Mouse (Mus musculus) MEL (cell line): Measurements from ENCODE around the gene Nexn. TPM values are rescaled to one million over a fixed set of nuclear protein-coding genes. Genes with fewer than 3 reads are reported as not detected.

ENCODE experiments used
- DNase-seq: peaks from one replicate; pipeline ENCODE4 v3.0.0; 2011; ENCODE audit warnings: low read depth, low spot score
- H3K27ac ChIP-seq: 2 replicates; pipeline ENCODE4 v1.5.1; 2012; ENCODE audit warnings: low read depth, mild to moderate bottlenecking, control low read depth, low read length, moderate library complexity; ENCODE audit not compliant: control insufficient read depth
- H3K27me3 ChIP-seq, 2 experiments: fragments of 150-350 bp in 1 of 2; sonication (generic) in 1 of 2; 2 replicates each; pipeline ENCODE4 v1.6.1; 2012; ENCODE audit warnings: low read length in 2 of 2, mild to moderate bottlenecking in 2 of 2, improper control_type of control experiment in 1 of 2, moderate library complexity in 1 of 2; ENCODE audit not compliant: insufficient read depth in 2 of 2, control insufficient read depth in 1 of 2
- H3K36me3 ChIP-seq, 2 experiments: 2 replicates each; pipeline ENCODE4 v1.6.1; 2012 to 2014; ENCODE audit warnings: low read length in 2 of 2, improper control_type of control experiment in 1 of 2, inconsistent platforms in 1 of 2, mild to moderate bottlenecking in 1 of 2; ENCODE audit not compliant: insufficient read depth in 2 of 2, control insufficient read depth in 1 of 2
- H3K4me1 ChIP-seq, 2 experiments: fragments of 150-350 bp in 1 of 2; sonication (generic) in 1 of 2; 2 replicates each; pipeline ENCODE4 v1.6.1; 2012; ENCODE audit warnings: low read length in 2 of 2, improper control_type of control experiment in 1 of 2, mild to moderate bottlenecking in 1 of 2; ENCODE audit not compliant: insufficient read depth in 2 of 2, control insufficient read depth in 1 of 2
- H3K4me3 ChIP-seq, 2 experiments: fragments of 150-350 bp in 1 of 2; sonication (generic) in 1 of 2; 2 replicates each; pipeline ENCODE4 v1.5.1; 2012; ENCODE audit warnings: low read depth in 2 of 2, low read length in 2 of 2, mild to moderate bottlenecking in 2 of 2, moderate library complexity in 2 of 2, control low read depth in 1 of 2, improper control_type of control experiment in 1 of 2; ENCODE audit not compliant: control insufficient read depth in 1 of 2, insufficient read depth in 1 of 2
- H3K79me2 ChIP-seq: 2 replicates; pipeline ENCODE4 v1.6.1; 2012; ENCODE audit warnings: mild to moderate bottlenecking, low read length, moderate library complexity; ENCODE audit not compliant: control insufficient read depth, poor library complexity, insufficient read depth
- H3K9ac ChIP-seq: 2 replicates; pipeline ENCODE4 v1.6.1; 2012; ENCODE audit warnings: low read depth, mild to moderate bottlenecking, control low read depth, low read length, moderate library complexity; ENCODE audit not compliant: control insufficient read depth, poor library complexity, severe bottlenecking
- H3K9me3 ChIP-seq: fragments of 150-350 bp; sonication (generic); replicated peaks from 2 replicates; pipeline ENCODE4 v1.6.1; 2012; ENCODE audit warnings: mild to moderate bottlenecking, low read length, improper control_type of control experiment, moderate library complexity; ENCODE audit not compliant: insufficient read depth
- BHLHE40 ChIP-seq: IDR thresholded peaks from 2 replicates; pipeline ENCODE4 v1.6.1; 2012; ENCODE audit warnings: low read depth, mild to moderate bottlenecking, inconsistent platforms, low read length, improper control_type of control experiment, borderline replicate concordance
- CHD1 ChIP-seq: IDR thresholded peaks from 2 replicates; pipeline ENCODE4 v1.6.1; 2012; ENCODE audit warnings: low read depth, mild to moderate bottlenecking, inconsistent platforms, low read length, improper control_type of control experiment
- E2F4 ChIP-seq: IDR thresholded peaks from 2 replicates; pipeline ENCODE4 v1.6.1; 2011; ENCODE audit warnings: low read depth, low read length, improper control_type of control experiment, borderline replicate concordance
- ELF1 ChIP-seq: IDR thresholded peaks from 2 replicates; pipeline ENCODE4 v1.6.1; 2014; ENCODE audit warnings: low read depth, mild to moderate bottlenecking, inconsistent platforms, low read length, improper control_type of control experiment, moderate library complexity
- EP300 ChIP-seq, 2 experiments: IDR thresholded peaks; 2 replicates each; pipeline ENCODE4 v1.6.1; 2011; ENCODE audit warnings: improper control_type of control experiment in 2 of 2, low read length in 2 of 2, low read depth in 1 of 2, mild to moderate bottlenecking in 1 of 2
- ETS1 ChIP-seq: IDR thresholded peaks from 2 replicates; pipeline ENCODE4 v1.6.1; 2012; ENCODE audit warnings: low read depth, mild to moderate bottlenecking, inconsistent platforms, low read length, improper control_type of control experiment, moderate library complexity
- GATA1 ChIP-seq: IDR thresholded peaks from 2 replicates; pipeline ENCODE4 v1.6.1; 2011; ENCODE audit warnings: low read depth, low read length, improper control_type of control experiment
- HCFC1 ChIP-seq: IDR thresholded peaks from 2 replicates; pipeline ENCODE4 v1.6.1; 2012; ENCODE audit warnings: low read depth, mild to moderate bottlenecking, inconsistent platforms, low read length, improper control_type of control experiment, moderate library complexity
- JUND ChIP-seq: IDR thresholded peaks from 2 replicates; pipeline ENCODE4 v1.6.1; 2011; ENCODE audit warnings: low read depth, mild to moderate bottlenecking, improper control_type of control experiment, low read length
- MAX ChIP-seq: IDR thresholded peaks from 2 replicates; pipeline ENCODE4 v1.6.1; 2011; ENCODE audit warnings: low read length, improper control_type of control experiment
- MAZ ChIP-seq: IDR thresholded peaks from 2 replicates; pipeline ENCODE4 v1.6.1; 2012; ENCODE audit warnings: low read depth, mild to moderate bottlenecking, inconsistent platforms, low read length, improper control_type of control experiment
- MEF2A ChIP-seq: IDR thresholded peaks from 2 replicates; pipeline ENCODE4 v1.6.1; 2014; ENCODE audit warnings: low read depth, mild to moderate bottlenecking, inconsistent platforms, low read length, improper control_type of control experiment; ENCODE audit not compliant: poor library complexity, insufficient replicate concordance, severe bottlenecking; ENCODE audit errors: extremely low read depth
- MXI1 ChIP-seq: IDR thresholded peaks from 2 replicates; pipeline ENCODE4 v1.6.1; 2011; ENCODE audit warnings: mild to moderate bottlenecking, low read depth, low read length, improper control_type of control experiment
- MYC ChIP-seq: IDR thresholded peaks from 2 replicates; pipeline ENCODE4 v1.6.1; 2011; ENCODE audit warnings: low read depth, mild to moderate bottlenecking, low read length, improper control_type of control experiment, moderate library complexity
- NELFE ChIP-seq: IDR thresholded peaks from 2 replicates; pipeline ENCODE4 v1.6.1; 2011; ENCODE audit warnings: low read depth, low read length, improper control_type of control experiment
- NRF1 ChIP-seq: IDR thresholded peaks from 2 replicates; pipeline ENCODE4 v1.6.1; 2014; ENCODE audit warnings: low read depth, mild to moderate bottlenecking, inconsistent platforms, low read length, improper control_type of control experiment, moderate library complexity; ENCODE audit not compliant: poor library complexity, insufficient read depth, severe bottlenecking
- POLR2A ChIP-seq, 2 experiments: IDR thresholded peaks; 2 replicates each; pipeline ENCODE4 v1.6.1; 2011 to 2012; ENCODE audit warnings: low read length in 2 of 2, mild to moderate bottlenecking in 2 of 2, control low read depth in 1 of 2, improper control_type of control experiment in 1 of 2, low read depth in 1 of 2, moderate library complexity in 1 of 2; ENCODE audit not compliant: control insufficient read depth in 1 of 2, insufficient read depth in 1 of 2, poor library complexity in 1 of 2
- RAD21 ChIP-seq: IDR thresholded peaks from 2 replicates; pipeline ENCODE4 v1.6.1; 2011; ENCODE audit warnings: mild to moderate bottlenecking, low read depth, low read length, improper control_type of control experiment
- RCOR1 ChIP-seq: IDR thresholded peaks from 2 replicates; pipeline ENCODE4 v1.6.1; 2012; ENCODE audit warnings: low read depth, mild to moderate bottlenecking, inconsistent platforms, low read length, improper control_type of control experiment
- SIN3A ChIP-seq: IDR thresholded peaks from 2 replicates; pipeline ENCODE4 v1.6.1; 2012; ENCODE audit warnings: low read length, improper control_type of control experiment, inconsistent platforms
- TAL1 ChIP-seq: IDR thresholded peaks from 2 replicates; pipeline ENCODE4 v1.6.1; 2012; ENCODE audit warnings: mild to moderate bottlenecking, inconsistent platforms, low read length, moderate library complexity, mixed read lengths
- TCF12 ChIP-seq: IDR thresholded peaks from 2 replicates; pipeline ENCODE4 v1.6.1; 2014; ENCODE audit warnings: low read depth, mild to moderate bottlenecking, inconsistent platforms, low read length, improper control_type of control experiment, moderate library complexity
- USF1 ChIP-seq: IDR thresholded peaks from 2 replicates; pipeline ENCODE4 v1.6.1; 2014; ENCODE audit warnings: low read depth, mild to moderate bottlenecking, inconsistent platforms, low read length, improper control_type of control experiment, moderate library complexity
- ZMIZ1 ChIP-seq: IDR thresholded peaks from 2 replicates; pipeline ENCODE4 v1.6.1; 2012; ENCODE audit warnings: low read depth, mild to moderate bottlenecking, inconsistent platforms, low read length, improper control_type of control experiment, moderate library complexity
- ZNF384 ChIP-seq: IDR thresholded peaks from 2 replicates; pipeline ENCODE4 v1.6.1; 2012; ENCODE audit warnings: low read depth, mild to moderate bottlenecking, inconsistent platforms, low read length, improper control_type of control experiment
- polyA plus RNA-seq, 2 experiments: library from polyadenylated mRNA; stranded (reverse) in 1 of 2; unstranded in 1 of 2; fragments of >175 nt in 1 of 2; fragments of >200 nt in 1 of 2; gene quantifications; 2 replicates each; pipeline versions ENCODE4 v1.2.1 to v1.2.4; 2012; ENCODE audit warnings: low replicate concordance in 2 of 2, low read depth in 1 of 2; ENCODE audit not compliant: insufficient read length in 2 of 2, insufficient read depth in 1 of 2, missing spikeins in 1 of 2
- total RNA-seq: library from RNA; depleted of rRNA; stranded (reverse); fragments of 300-350 nt; gene quantifications from 2 replicates; pipeline ENCODE4 v1.2.3, GENCODE M21; 2012

Nexn gene
- total and polyA plus RNA-seq, 3 experiments: 0.19 to 0.96 TPM; not detected in 1

DNA sequence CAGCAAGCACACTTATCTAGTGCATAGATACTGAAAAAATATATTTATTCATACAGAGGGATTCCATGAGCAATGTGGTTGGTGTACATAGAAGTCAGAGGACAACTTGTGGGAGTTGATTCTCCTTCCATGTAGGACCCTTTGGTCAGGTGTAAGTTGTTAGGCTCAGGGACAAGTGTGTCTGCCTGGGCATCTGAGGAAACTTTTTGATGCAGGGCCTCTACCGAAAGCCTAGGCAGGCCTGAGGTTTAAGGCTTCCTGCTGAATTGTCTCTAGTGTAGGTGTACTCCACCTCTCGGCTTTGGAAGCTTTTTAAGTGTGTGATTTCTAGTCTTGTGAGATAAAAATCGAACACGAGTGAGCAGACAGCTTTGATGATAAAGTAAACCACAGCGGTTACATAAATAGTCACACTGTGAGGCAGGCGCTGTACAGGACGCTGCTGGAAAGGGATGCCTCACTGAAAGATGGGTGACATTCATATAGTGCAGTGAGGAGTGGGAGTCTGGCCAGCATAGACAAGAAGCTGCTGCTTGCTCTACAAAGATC lies 54.3 kb downstream of the Nexn start (continued):
- no peak for TF ChIP-seq USF1
- peak; percentile 29; the same call in 1 of the 2 replicates for TF ChIP-seq MEF2A
- TF ChIP-seq ZNF384: no peak
- peak; percentile 89 for TF ChIP-seq BHLHE40
- TF ChIP-seq E2F4: no peak
- TF ChIP-seq ELF1: no peak
- TF ChIP-seq, all 39 proteins: peak for 11

DNA sequence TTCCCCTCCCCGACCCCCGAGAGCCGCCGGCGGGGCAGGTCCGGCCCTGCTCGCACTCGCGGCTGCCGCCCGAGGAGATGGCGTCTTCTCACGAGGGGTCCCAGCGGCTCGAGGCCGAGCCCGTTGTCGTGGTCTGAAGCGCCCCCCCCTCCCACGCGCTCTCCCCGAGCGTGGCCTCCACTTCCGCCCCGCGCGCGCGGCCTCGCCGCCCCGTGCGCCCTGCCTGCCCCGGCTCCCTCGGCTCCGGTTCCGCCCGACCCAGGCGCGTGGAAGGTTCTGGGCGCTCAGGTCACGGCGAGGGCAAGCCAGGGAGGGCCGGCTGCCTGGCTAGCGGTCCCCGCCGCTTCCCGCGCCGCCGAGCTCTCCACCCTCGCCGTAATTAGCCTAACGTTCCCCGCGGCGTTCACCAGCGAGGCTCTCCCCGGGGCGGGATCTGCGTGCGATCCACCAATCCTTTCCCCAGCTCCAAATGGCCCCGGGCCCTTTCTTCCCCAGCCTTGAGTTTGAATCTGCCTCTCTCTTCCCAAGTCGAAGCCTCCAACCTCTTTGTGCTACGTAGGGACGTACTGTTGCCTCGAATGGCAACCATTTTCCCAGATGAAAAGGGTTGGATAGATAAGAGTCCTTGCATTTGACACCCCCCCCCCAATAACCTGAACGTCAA lies 55.3 kb downstream of the Nexn start:
- Histone ChIP-seq H3K27ac (peak overlapping the region; percentile 73), H3K36me3 (peaks cover 32 to 46% of the 10 kb centered on the region in 2 experiments), H3K79me2 (peaks cover 57% of the 10 kb centered on the region), H3K9me3 (no peaks in the 10 kb centered on the region), H3K4me1 (peaks cover 9 to 16% of the 10 kb centered on the region in 2 experiments), H3K4me3 (peak overlapping the region; percentile 84 to 96), H3K27me3 (no peaks in the 10 kb centered on the region), H3K9ac (peak overlapping the region; percentile 94)
- no peak for TF ChIP-seq TAL1
- 0 out of 2 replicates have a peak, but pooled peaks have one; percentile 3 for TF ChIP-seq ZMIZ1
- TF ChIP-seq NELFE: no peak
- peak; percentile 51; the same call in 1 of the 2 replicates for TF ChIP-seq MXI1
- TF ChIP-seq CHD1: 0 out of 2 replicates have a peak, but pooled peaks have one; percentile 62
- peak; percentile 26; the same call in 1 of the 2 replicates for TF ChIP-seq ELF1
- TF ChIP-seq POLR2A (IDR thresholded peaks at IDR 0.05; ENCODE audit: control insufficient read depth in 1 of 2, insufficient read depth in 1 of 2, low read depth in 1 of 2, low read length in 2 of 2, poor library complexity in 1 of 2): peak in 1 of 2 experiments; percentile 11; a peak in 2 of 4 replicates
- TF ChIP-seq MYC: no peak; the same call in 1 of the 2 replicates
- TF ChIP-seq MAZ: 0 out of 2 replicates have a peak, but pooled peaks have one; percentile 39
- peak; percentile 55 for DNase-seq

DNA sequence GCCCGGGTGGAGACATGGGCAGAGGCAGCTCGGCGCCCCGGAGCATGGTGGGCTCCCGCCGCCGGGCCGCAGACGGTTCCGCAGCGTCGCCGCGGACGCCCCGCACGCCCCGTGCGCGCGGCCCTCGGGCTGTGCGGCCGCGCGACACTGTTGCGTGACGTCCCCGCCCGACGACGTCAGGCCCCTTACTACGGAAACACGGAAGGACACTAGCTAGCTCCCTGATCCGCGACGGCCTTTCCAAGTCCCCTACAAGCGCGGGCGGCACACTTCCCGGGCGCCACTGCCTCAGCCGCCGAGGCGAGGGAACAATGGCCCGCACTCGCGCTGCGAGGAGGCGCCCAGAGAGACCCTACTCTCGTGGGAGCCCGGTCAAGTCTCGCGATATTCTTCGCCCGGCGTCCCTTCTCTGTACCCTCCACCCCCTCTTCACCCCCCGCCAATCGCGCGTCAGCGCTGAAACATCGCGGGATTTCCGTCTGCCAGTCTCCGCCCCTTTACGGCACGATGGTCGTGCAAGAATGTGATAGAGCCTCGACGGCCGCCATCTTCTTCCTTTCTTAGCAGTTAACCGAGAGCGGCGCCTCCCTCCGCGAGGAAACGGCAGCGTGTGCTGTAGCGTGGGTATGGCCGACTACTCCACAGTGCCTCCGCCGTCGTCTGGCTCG lies 56.0 kb downstream of the Nexn start, which contains the start of the genes Dnajb4 and Fubp1:
Gene Dnajb4 (minus strand): TSS at position 336 of the 668 bp plus-strand sequence.
Gene Fubp1 (plus strand): TSS at position 456 of the 668 bp plus-strand sequence.
- H3K4me3 ChIP-seq: peak within 1 kb of the TSS; percentile 92 to 96
- peaks cover 14 to 16% of the 10 kb centered on the region in 2 experiments for H3K4me1 ChIP-seq
- DNase-seq: peak; percentile 98
- no peaks in the 10 kb centered on the region for H3K27me3 ChIP-seq
- H3K9ac ChIP-seq: peak within 1 kb of the TSS; percentile 94
- H3K36me3 ChIP-seq: peaks cover 24 to 40% of the 10 kb centered on the region in 2 experiments
- H3K79me2 ChIP-seq: peaks cover 52% of the 10 kb centered on the region
- H3K27ac ChIP-seq: peak within 1 kb of the TSS; percentile 90
- H3K9me3 ChIP-seq: no peaks in the 10 kb centered on the region
- no peak for TF ChIP-seq ETS1
- no peak for TF ChIP-seq GATA1
- peak; percentile 86 for TF ChIP-seq HCFC1
- TF ChIP-seq TCF12: peak; percentile 69
- TF ChIP-seq JUND: no peak
- no peak for TF ChIP-seq RCOR1
- peak; percentile 92 for TF ChIP-seq MYC
- peak; percentile 95 to 96 for TF ChIP-seq POLR2A (IDR thresholded peaks at IDR 0.05; ENCODE audit: control insufficient read depth in 1 of 2, insufficient read depth in 1 of 2, low read depth in 1 of 2, low read length in 2 of 2, poor library complexity in 1 of 2)
- no peak for TF ChIP-seq E2F4
- no peak for TF ChIP-seq NRF1
- TF ChIP-seq EP300 (IDR thresholded peaks at IDR 0.05; ENCODE audit: low read depth in 1 of 2, low read length in 2 of 2): no peak
- no peak; the same call in none of the 2 replicates for TF ChIP-seq SIN3A
- no peak for TF ChIP-seq BHLHE40
- TF ChIP-seq USF1: no peak
- TF ChIP-seq RAD21: no peak
- TF ChIP-seq MAX: peak; percentile 66; the same call in 1 of the 2 replicates
